Mouse (Mus musculus) forebrain, embryonic 12.5 days (tissue): Measurements from ENCODE around the gene Wwp2. TPM values are rescaled to one million over a fixed set of nuclear protein-coding genes. Genes with fewer than 3 reads are reported as not detected.

Source experiments
- ATAC-seq: fragments of 200-750 bp; cut with Nextera tagmentation; 2 replicates; pipeline ENCODE4 v1.8.0; 2017; ENCODE audit warnings: moderate TSS enrichment; ENCODE audit not compliant: low FRiP score
- H3K27ac ChIP-seq: fragments of 300-500 bp; sonication (generic); 2 replicates; pipeline ENCODE4 v1.5.1; 2016; ENCODE audit warnings: mild to moderate bottlenecking
- H3K27me3 ChIP-seq: fragments of 300-500 bp; sonication (generic); 2 replicates; pipeline ENCODE4 v1.6.1; 2016; ENCODE audit warnings: mild to moderate bottlenecking
- H3K36me3 ChIP-seq: fragments of 300-500 bp; sonication (generic); replicated peaks from 2 replicates; pipeline ENCODE4 v1.6.1; 2016; ENCODE audit warnings: mild to moderate bottlenecking
- H3K4me1 ChIP-seq: fragments of 300-500 bp; sonication (generic); 2 replicates; pipeline ENCODE4 v1.6.1; 2016
- H3K4me2 ChIP-seq: fragments of 300-500 bp; sonication (generic); 2 replicates; pipeline ENCODE4 v1.6.1; 2016; ENCODE audit warnings: mild to moderate bottlenecking, moderate library complexity
- H3K4me3 ChIP-seq: fragments of 300-500 bp; sonication (generic); replicated peaks from 2 replicates; pipeline ENCODE4 v1.5.1; 2016; ENCODE audit warnings: mild to moderate bottlenecking
- H3K9ac ChIP-seq: fragments of 300-500 bp; sonication (generic); 2 replicates; pipeline ENCODE4 v1.6.1; 2016; ENCODE audit warnings: mild to moderate bottlenecking
- H3K9me3 ChIP-seq: fragments of 300-500 bp; sonication (generic); 2 replicates; pipeline ENCODE4 v1.6.1; 2016
- WGBS: fragments of 180-500 bp; shearing (Covaris S2); methylation state at CpG from one replicate; pipeline ENCODE4 v1.1.7; 2016; 5-methylcytosine and 5-hydroxymethylcytosine counted together
- polyA plus RNA-seq: library from polyadenylated mRNA; unstranded; fragments of >200 nt; fragmentation: Nextera tagmentation; extraction: Ambion mirVana; gene quantifications from 2 replicates; pipeline ENCODE4 v1.2.1, GENCODE M21; 2016

Wwp2 gene
- polyA plus RNA-seq, 1 experiment from 2014 or later: 66.0 TPM

DNA sequence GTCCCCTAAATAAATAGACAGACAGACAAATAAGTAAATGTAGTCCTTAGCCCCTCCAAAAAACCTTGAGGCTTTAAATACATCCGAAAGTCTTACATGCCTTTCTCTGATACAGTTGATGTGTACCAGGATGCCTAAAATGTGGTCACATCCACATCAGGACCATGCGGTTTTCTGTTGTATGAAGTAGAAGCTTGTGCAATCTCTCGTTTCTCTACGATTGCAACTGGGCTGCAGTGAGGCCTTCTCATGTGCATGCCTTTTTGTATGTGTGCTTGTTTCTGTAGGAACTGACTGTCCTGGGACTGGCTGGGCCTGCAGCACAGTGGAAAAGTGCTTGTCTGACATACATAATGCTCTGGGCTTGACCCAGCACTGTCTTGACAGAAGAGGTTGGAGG lies 88.4 kb downstream of the Wwp2 start:
- Histone ChIP-seq H3K36me3 (no peaks in the 10 kb centered on the region), H3K4me1 (0 out of 2 replicates have a peak, but pooled peaks cover 4% of the 10 kb centered on the region), H3K4me2 (no peak overlapping the region), H3K27ac (no peak overlapping the region), H3K27me3 (no peaks in the 10 kb centered on the region), H3K4me3 (no peak overlapping the region), H3K9ac (no peak overlapping the region), H3K9me3 (no peaks in the 10 kb centered on the region)
- ATAC-seq: no peak
- 88% methylated on average over 4 of the region's 4 CpGs for WGBS

DNA sequence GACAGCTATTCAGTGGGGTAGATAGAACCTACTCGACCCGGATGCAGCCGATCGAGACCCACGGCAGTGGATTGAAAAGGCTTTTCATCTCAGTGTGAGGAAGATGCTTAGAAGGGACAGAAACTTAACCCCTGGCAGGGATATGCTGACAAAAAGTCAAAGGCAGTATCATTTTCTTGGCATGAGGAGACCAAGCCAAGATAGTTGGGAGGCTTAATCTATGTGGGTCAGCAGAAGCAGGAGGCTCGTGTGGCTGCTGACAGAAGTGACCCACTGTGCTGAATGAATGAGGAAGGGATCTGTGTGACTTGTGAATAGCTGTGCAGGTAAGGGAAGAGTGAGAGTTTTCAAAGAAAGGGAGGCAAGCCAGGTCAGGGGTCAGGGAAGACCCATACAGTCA lies 92.6 kb downstream of the Wwp2 start:
- Histone ChIP-seq H3K27ac (no peak overlapping the region), H3K9me3 (no peaks in the 10 kb centered on the region), H3K4me3 (no peak overlapping the region), H3K27me3 (no peaks in the 10 kb centered on the region), H3K36me3 (no peaks in the 10 kb centered on the region), H3K9ac (no peak overlapping the region), H3K4me1 (no peaks in the 10 kb centered on the region), H3K4me2 (no peak overlapping the region)
- 62% methylated on average over 6 of the region's 6 CpGs for WGBS
- ATAC-seq: no peak

GRCm38 (mm10) chr8:107537472-107537871 lies 101.3 kb downstream of the Wwp2 start:
- Histone ChIP-seq H3K4me2 (no peak overlapping the region), H3K36me3 (peaks cover 30% of the 10 kb centered on the region), H3K4me3 (no peak overlapping the region), H3K27ac (no peak overlapping the region), H3K27me3 (no peaks in the 10 kb centered on the region), H3K9ac (no peak overlapping the region), H3K4me1 (no peaks in the 10 kb centered on the region), H3K9me3 (no peaks in the 10 kb centered on the region)
- ATAC-seq: no peak
- 90% methylated on average over 4 of the region's 4 CpGs for WGBS

GRCm38 (mm10) chr8:107540623-107541022 lies 104.5 kb downstream of the Wwp2 start:
- H3K9me3 ChIP-seq: no peaks in the 10 kb centered on the region
- H3K4me1 ChIP-seq: no peaks in the 10 kb centered on the region
- no peak overlapping the region for H3K4me2 ChIP-seq
- no peak overlapping the region for H3K4me3 ChIP-seq
- no peak for ATAC-seq
- H3K9ac ChIP-seq: no peak overlapping the region
- WGBS: 94% methylated on average over 12 of the region's 12 CpGs
- H3K27me3 ChIP-seq: no peaks in the 10 kb centered on the region
- H3K36me3 ChIP-seq: peaks cover 21% of the 10 kb centered on the region
- H3K27ac ChIP-seq: no peak overlapping the region

DNA sequence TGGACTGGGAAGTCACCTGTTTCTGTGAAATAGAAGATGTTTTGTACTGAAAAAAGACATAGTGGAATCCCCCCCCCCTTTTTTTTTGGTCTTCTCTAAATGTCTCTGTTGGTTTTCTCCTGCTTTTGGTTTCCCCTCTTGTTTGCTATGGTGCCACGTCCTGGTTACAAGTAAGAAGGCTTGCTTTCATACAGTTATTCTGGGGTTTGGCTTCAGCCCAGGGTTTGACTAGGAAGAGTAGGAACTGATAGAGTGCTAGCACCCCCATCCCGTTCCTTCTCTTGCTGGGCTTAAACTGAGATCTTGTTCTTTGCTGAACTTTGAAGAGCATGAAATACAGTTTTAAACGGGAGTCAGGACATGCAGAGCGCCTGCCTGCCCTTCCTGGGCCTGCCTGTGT lies 105.2 kb downstream of the Wwp2 start:
- WGBS: 92% methylated on average over 4 of the region's 4 CpGs
- Histone ChIP-seq H3K36me3 (peaks cover 21% of the 10 kb centered on the region), H3K9me3 (no peaks in the 10 kb centered on the region), H3K27me3 (no peaks in the 10 kb centered on the region), H3K9ac (no peak overlapping the region), H3K4me1 (no peaks in the 10 kb centered on the region), H3K27ac (no peak overlapping the region), H3K4me3 (no peak overlapping the region), H3K4me2 (no peak overlapping the region)
- ATAC-seq: no peak

GRCm38 (mm10) chr8:107542151-107542550 lies 106.0 kb downstream of the Wwp2 start:
- ATAC-seq: no peak
- no peaks in the 10 kb centered on the region for H3K27me3 ChIP-seq
- no peak overlapping the region for H3K27ac ChIP-seq
- peaks cover 21% of the 10 kb centered on the region for H3K36me3 ChIP-seq
- no peaks in the 10 kb centered on the region for H3K4me1 ChIP-seq
- no peak overlapping the region for H3K9ac ChIP-seq
- H3K9me3 ChIP-seq: no peaks in the 10 kb centered on the region
- H3K4me3 ChIP-seq: no peak overlapping the region
- 88% methylated on average over 3 of the region's 3 CpGs for WGBS
- H3K4me2 ChIP-seq: no peak overlapping the region

- no peak for ATAC-seq
- WGBS: 92% methylated on average over 11 of the region's 11 CpGs
Observed at GRCm38 (mm10) chr8:107543714-107544113, 107.5 kb downstream of the Wwp2 start.

DNA sequence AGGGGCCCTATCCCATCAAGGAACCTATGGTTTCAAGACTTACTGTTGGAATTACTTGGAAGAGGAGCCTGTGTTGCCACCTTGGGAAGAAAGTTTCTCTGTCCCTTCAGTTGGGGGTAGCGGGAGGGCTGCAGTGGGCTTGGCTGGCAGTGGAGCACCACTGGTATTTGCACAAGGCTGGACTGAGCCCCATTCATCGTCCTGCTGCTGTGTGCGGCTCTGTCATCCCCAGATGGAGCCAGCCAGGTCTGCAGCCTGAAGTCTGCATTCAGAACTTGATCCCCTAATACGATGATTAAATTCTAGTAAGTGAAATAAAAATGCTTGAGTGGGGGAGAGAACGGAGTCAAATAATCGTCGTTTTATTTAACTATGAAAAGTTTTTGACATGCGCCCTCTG lies 108.0 kb downstream of the Wwp2 start:
- 81% methylated on average over 8 of the region's 8 CpGs for WGBS
- Histone ChIP-seq H3K9me3 (no peaks in the 10 kb centered on the region), H3K36me3 (peaks cover 25% of the 10 kb centered on the region), H3K4me2 (no peak overlapping the region), H3K9ac (no peak overlapping the region), H3K4me3 (no peak overlapping the region), H3K27ac (peak overlapping the region; percentile 66), H3K4me1 (no peaks in the 10 kb centered on the region), H3K27me3 (no peaks in the 10 kb centered on the region)
- no peak for ATAC-seq

More at GRCm38 (mm10) chr8:107543714-107544113, 107.5 kb downstream of the Wwp2 start:
- no peaks in the 10 kb centered on the region for H3K4me1 ChIP-seq
- H3K4me2 ChIP-seq: no peak overlapping the region
- no peaks in the 10 kb centered on the region for H3K9me3 ChIP-seq
- 0 out of 2 replicates have a peak overlapping the region, but pooled peaks have one; percentile 66 for H3K27ac ChIP-seq
- no peak overlapping the region for H3K4me3 ChIP-seq
- H3K27me3 ChIP-seq: no peaks in the 10 kb centered on the region
- no peak overlapping the region for H3K9ac ChIP-seq
- H3K36me3 ChIP-seq: peaks cover 25% of the 10 kb centered on the region

DNA sequence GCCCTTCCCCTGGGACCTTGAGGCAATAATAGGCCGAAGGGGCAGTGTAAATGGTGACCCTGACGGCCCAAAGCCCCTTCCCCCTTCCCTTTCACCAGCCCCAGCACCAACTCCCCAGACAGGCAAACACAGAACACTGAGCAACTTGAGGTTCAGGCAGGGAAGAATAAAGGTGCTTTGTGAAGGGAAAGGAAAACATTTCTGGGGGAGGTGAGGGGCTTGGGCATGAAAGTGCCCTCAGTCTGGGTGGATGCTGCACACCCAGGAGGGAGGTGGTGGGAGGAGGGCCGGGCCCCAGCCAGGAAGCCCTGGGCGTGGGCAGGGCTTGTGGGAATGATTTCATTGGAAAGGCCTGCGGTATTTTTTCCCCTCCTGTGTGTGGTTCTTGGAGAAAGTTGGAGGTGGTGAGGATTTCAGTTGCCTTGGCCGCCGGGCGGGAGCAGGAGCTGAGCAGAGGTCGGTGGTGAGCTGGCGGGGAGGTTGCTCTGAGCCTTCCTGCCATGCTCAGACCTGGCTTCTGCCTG lies 108.5 kb downstream of the Wwp2 start:
- H3K9me3 ChIP-seq: no peaks in the 10 kb centered on the region
- no peak for ATAC-seq
- no peak overlapping the region for H3K4me2 ChIP-seq
- WGBS: 61% methylated on average over 10 of the region's 10 CpGs
- no peaks in the 10 kb centered on the region for H3K27me3 ChIP-seq
- peaks cover 29% of the 10 kb centered on the region for H3K36me3 ChIP-seq
- H3K27ac ChIP-seq: peak overlapping the region; percentile 66
- 0 out of 2 replicates have a peak overlapping the region, but pooled peaks have one; percentile 18 for H3K9ac ChIP-seq
- no peak overlapping the region for H3K4me3 ChIP-seq
- no peaks in the 10 kb centered on the region for H3K4me1 ChIP-seq

DNA sequence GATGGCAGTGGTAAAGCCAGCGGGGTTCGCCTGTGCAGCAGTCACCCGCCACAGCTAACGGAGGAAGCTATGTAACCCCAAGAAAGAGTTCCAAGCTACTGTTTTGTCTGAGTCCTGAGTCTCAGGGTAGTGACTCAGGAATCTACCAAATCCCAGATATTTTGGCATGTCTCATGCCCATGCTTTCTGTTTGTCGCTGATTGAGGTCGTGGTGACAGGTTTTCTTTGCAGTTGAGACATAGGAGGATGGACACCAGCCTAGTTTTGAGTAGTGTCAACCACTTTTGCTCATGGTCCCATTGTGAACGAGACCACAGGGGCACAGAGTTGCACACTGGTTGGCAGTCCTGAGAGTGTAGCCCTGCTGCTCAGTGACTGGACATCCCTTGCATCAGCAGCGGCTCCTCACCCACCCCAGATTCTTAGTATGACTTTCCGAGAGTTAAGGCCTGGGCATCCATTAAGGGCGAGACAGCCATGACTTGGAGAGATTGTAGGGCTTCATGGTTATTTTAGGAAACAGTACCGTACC lies 109.5 kb downstream of the Wwp2 start:
- Histone ChIP-seq H3K9me3 (no peaks in the 10 kb centered on the region), H3K9ac (no peak overlapping the region), H3K36me3 (peaks cover 35% of the 10 kb centered on the region), H3K4me1 (no peaks in the 10 kb centered on the region), H3K4me2 (no peak overlapping the region), H3K27me3 (no peaks in the 10 kb centered on the region), H3K4me3 (no peak overlapping the region), H3K27ac (no peak overlapping the region)
- WGBS: 94% methylated on average over 11 of the region's 11 CpGs
- ATAC-seq: no peak

DNA sequence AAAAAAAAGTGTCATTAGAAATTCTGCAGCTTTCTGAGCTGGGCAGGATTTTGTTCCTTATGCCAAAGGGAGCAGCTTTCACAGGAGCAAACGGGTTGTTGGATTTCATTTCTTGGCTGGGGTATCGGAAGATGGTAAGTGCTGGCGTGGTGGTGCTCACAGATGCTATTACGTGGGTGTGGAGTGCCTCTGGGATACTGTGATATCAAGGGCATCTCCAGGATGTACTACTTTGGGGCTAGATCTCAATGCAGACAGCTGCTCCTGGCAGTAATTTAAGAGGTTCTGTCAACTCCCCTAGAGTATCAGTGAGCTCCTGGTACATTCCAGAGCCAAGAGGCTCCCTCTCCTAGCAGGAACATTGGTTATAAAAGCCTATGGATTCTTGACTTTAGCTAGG lies 110.0 kb downstream of the Wwp2 start:
- H3K4me3 ChIP-seq: no peak overlapping the region
- ATAC-seq: no peak
- no peaks in the 10 kb centered on the region for H3K4me1 ChIP-seq
- WGBS: 92% methylated on average over 4 of the region's 4 CpGs
- no peaks in the 10 kb centered on the region for H3K27me3 ChIP-seq
- no peak overlapping the region for H3K27ac ChIP-seq
- H3K9ac ChIP-seq: no peak overlapping the region
- H3K9me3 ChIP-seq: no peaks in the 10 kb centered on the region
- peaks cover 37% of the 10 kb centered on the region for H3K36me3 ChIP-seq
- H3K4me2 ChIP-seq: no peak overlapping the region

DNA sequence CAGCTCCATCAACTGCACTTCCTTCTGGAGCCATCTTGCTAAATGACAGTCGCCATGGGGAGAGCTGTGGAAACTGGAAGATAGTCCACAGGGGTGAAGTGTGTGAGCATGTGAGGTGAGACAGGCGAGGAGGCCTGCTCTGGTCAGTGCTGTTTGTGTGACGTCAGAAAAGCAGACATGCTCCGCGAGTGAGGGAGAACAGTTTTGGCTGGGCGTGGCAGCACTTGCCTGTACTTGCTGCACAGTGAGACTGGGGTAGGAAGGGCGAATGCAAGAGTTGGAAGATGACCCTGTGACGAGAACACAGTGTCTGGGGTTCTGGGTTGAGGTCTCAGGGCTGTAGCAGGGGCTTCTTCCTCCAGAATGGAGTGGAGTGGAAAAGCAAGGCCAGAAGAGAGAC lies 110.7 kb downstream of the Wwp2 start:
- no peak overlapping the region for H3K4me3 ChIP-seq
- peaks cover 32% of the 10 kb centered on the region for H3K36me3 ChIP-seq
- no peaks in the 10 kb centered on the region for H3K4me1 ChIP-seq
- no peak overlapping the region for H3K9ac ChIP-seq
- H3K27me3 ChIP-seq: no peaks in the 10 kb centered on the region
- no peaks in the 10 kb centered on the region for H3K9me3 ChIP-seq
- H3K27ac ChIP-seq: no peak overlapping the region
- WGBS: 87% methylated on average over 8 of the region's 8 CpGs
- no peak for ATAC-seq
- H3K4me2 ChIP-seq: no peak overlapping the region

DNA sequence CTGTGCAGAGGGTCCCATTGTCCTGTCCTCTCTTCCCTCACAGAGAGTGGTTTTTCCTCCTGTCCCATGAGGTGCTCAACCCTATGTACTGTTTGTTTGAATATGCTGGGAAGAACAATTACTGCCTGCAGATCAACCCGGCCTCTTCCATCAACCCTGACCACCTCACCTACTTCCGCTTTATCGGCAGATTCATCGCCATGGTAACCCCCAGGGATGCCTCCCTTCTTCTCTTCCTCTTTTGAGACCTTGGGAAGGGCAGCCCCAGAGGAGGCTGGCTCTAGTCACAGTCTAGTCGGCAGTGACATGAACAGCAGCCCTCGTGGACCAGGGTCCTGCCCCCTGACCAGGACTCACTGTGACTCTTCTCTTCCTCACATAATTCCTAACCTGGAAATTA lies 116.1 kb downstream of the Wwp2 start:
- no peaks in the 10 kb centered on the region for H3K9me3 ChIP-seq
- peaks cover 55% of the 10 kb centered on the region for H3K36me3 ChIP-seq
- H3K27ac ChIP-seq: no peak overlapping the region
- peaks cover 6% of the 10 kb centered on the region; the same call in 1 of the 2 replicates for H3K4me1 ChIP-seq
- H3K27me3 ChIP-seq: no peaks in the 10 kb centered on the region
- H3K9ac ChIP-seq: no peak overlapping the region
- no peak overlapping the region for H3K4me3 ChIP-seq
- no peak overlapping the region for H3K4me2 ChIP-seq
- WGBS: 43% methylated on average over 6 of the region's 6 CpGs
- ATAC-seq: no peak
